Mouse (Mus musculus): ENCODE measurements at regions not wholly inside any gene's neighbourhood (a gene's known extent, or its start where the extent isn't known, plus 50 kb on each side); places are given as distances from the start of the nearest gene placed in this dataset.
"Not testable (repeated sequence)": the region's sequence is repeated elsewhere in the genome, so short reads cannot be mapped to it uniquely, and the experiment has no call there.

GRCm38 (mm10) chr1:105455783-105456182 lies 99.3 kb upstream of the Rnf152 start:
- not testable (repeated sequence) for TF ChIP-seq POLR2A (IDR thresholded peaks at IDR 0.05; ENCODE audit: borderline replicate concordance, extremely low read depth, insufficient read depth, insufficient read length, poor library complexity, severe bottlenecking); CTCF (IDR thresholded peaks at IDR 0.05; ENCODE audit: borderline replicate concordance, extremely low read depth, insufficient read depth, insufficient read length)
